Mouse (Mus musculus) cerebellum, postnatal 36 days (tissue): ENCODE results near the gene Tmem72.

ENCODE experiments used
- DNase-seq, 2 experiments: peaks; one replicate each; pipeline ENCODE4 v3.0.0; 2021 to 2022; ENCODE audit warnings: mixed read lengths in 2 of 2

The Tmem72 gene

DNA sequence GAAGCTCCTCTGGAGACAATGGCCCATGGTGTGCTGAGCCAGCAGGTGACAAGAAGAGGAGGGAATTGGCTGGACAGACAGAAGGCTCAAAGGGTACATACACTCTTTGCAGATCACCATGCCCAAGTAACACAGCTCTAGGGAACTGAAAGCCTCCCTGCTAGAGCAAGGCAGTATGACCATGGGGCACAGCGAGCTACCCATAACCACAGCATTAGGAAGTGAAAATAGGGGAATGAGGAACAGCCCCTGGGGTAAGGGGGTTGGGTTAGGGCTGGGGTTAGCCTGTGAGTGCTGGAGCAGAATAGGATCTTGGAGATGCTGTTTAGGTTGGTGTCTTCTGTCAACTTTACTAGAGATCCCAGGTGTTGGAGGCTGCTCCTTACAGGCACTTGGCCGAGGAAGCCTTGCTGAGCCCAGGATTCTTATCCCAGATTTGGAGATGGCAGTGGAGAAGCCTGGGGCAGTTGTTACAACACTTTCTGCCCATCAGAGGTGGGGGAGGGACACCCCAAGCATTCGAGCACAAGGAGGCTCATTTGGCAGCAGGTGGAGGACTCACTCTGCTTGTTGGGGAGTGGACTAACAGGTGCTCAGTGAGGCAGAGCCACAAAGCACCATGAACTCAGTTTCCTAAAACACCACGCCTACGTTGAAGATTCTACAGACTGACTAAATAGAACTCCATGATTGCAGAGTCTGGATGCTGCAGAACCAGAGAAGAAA lies 37.0 kb downstream of the Tmem72 start:
- no peak for DNase-seq

DNA sequence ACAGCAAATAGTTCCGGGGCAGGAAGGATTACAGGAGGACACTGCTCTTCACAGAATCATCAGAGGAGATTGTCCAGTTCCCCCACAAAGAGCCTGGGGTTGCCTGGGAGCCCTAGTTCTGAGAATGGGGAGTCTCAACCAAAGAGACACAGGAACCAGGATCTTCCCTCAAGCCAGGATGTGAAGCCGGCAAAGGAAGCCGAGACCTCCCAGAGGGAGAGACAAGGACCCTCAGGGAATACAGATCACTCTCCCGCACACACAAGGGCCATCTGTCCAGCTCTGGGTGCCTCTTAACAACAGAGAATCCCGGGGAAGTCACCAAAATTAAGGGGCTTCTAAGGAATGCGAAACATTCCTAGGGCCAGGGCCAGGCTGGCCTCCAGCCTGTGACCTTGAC lies 39.4 kb downstream of the Tmem72 start:
- DNase-seq: no peak

DNA sequence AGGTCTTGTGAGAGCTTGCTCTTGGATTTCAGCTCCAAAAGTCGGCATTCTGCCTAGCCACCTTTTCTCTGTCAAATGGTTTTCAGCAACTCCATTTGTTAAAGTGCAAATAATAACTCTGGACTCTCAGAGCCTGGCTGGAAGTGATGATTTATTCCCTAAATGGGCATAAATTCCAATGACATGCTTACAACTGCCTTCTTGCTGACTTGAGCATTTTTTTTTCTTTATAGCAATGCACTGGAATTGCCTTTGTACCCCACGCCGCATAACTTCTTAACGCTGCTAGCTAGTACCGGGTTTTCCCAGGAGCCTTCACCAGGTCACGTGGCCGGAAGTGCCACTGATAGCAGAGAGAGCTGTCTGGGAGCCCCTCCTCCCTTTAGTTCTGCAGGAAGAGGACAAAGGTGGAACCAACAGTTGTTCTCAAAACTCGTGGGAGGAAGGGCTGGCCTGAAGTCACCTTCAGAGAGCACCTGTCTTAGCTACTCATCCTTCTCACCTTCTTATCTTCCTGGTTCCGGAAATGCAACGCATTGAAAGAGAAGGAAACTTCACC lies 40.3 kb downstream of the Tmem72 start:
- DNase-seq: no peak

DNA sequence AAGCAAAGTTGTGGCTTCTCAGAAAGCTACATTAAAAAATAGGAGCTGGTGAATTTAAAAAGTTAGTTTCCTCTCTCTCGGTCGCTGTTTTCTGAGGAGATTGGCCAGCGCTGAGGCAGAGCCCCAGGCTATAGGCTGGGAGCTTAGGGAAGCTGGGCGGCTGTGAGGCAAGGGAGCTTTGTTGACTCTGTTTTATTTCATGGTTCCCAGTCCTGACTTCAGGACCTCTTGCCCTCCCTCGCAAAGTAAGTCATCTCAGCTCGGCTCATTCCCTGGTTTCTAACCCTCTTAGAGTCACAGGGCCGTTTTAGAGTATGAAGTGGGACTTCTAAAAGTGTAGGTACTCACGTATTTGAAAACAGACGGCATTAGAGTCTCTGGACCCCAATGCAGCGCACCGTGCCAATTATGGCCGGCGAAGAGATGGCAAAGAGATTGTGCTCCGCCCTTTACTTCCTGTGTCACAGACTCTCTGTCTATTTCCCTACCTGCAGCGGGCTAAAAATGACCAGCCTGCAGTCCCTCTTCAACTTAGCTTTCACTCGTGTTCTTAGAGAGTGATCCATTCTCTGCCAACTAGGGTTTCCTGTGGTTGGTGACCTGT lies 42.3 kb downstream of the Tmem72 start:
- DNase-seq: no peak

DNA sequence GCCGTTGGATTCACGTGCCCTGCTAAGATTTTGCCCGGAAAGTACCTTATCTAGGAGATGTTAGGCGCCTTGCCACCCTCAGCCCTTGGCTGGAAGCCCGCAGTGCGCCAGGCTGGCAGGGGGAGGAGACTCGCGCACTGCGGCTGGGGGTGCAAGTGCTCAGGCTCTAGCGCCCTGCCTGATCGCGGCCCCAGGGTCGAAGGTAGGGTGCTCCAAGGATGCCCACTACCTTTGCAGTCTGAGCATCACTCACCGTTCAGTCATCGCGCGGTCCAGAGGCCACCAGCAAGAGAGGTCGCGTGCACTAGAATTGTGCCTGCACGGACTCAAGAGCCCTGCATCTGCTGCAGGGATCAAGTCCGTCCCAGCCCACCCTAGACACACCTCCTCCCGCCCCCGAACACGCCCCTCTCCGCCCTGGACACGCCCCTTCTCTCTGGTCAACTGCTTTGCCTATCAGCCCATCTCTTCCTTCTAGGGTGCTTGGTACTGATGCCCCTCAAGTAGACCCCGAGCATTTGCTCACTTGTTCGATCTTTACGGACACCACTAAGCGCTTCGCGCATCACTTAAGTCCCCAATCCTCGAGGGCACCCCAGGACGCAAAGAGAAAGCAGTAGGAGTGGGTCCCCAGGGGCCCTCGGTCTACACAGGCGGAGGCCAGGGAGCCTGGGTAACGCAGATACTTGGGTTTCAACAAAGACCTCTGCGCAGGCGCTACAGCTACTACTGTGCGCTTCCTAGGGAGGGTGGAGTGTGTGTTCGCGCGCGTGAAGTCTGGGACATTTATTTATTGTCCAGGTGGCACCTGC lies 43.0 kb downstream of the Tmem72 start, which contains the start of gene Rassf4:
TSS of gene Rassf4 (minus strand) at position 482 of the 812 bp plus-strand sequence.
- peak; percentile 52 to 54 for DNase-seq

DNA sequence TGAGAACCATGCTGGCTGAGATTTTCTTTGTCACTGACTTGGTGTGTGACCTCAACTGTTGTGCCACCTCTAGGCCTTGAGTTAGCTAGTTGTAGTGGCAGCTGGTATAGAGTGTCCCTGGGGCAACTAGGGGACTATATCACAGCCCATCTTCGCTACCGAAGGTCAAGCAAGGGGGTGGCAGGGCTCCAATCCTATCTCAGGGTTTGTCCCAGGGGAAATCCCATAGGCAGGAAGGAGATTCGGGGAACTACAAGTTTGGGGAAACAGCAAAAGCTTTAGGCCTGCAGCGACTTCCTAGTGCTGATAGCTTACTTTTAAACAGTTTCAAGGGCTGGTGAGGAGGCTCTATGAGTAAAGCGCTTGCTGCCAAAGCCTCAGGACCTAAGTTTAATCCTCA lies 44.4 kb downstream of the Tmem72 start:
- no peak for DNase-seq

DNA sequence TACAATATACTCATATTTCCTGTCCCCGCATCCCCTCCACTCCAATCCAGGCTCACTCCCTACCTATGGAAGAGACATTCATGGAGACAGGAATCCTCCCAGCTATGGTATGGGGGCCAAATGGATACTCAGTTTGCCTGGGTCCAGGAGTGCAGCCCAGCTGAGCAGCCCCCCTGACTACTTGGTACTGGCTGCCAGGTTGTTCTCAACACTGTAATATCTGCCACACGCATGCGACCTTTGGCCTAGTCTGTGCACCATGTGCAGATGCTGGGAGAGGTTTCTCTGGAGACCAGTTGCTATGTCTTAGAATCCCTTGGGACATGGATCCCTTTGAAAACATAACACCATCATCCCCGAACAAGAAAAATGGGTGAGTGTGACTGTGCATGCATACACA lies 44.9 kb downstream of the Tmem72 start:
- no peak for DNase-seq

DNA sequence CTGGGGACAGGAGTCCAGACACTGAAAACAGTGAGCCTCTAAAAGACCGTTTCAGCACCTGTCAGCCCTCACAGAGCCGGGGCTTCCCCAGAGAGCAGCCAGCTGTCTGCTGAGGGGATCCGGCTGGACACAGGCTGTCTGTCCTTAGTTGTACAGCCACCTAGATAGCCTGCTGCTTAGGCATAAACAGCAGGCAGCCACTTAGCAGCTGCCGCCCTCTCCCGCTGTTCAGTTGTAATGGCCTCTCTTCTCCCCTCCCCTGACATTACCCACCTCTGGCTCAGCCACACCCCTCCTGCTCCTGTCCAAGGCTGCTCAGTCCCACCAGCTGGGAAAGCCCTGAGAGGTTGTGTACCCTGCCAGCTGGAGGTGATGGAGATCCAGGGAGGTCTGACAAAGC lies 45.7 kb downstream of the Tmem72 start:
- DNase-seq: no peak

DNA sequence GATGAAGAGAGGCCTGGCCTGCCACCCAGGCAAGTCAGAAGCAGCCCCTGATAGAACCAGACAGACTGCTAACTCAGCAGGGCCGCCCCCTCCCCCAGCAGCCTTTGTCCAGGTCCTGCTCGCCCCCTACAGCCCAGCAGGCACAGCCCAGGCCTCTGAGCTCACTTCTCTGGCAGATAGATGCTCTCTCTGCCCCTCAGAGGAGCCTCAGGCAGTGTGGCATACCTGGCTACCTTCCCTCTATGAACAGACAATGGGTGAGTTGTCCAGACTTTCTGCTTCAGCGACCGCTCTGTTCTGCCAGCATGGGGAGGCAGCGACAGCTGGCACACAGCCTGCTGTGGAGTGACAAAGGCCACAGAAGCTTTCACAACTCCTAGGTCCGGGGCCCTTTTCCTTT lies 46.6 kb downstream of the Tmem72 start:
- peak; percentile 23 to 25 for DNase-seq

DNA sequence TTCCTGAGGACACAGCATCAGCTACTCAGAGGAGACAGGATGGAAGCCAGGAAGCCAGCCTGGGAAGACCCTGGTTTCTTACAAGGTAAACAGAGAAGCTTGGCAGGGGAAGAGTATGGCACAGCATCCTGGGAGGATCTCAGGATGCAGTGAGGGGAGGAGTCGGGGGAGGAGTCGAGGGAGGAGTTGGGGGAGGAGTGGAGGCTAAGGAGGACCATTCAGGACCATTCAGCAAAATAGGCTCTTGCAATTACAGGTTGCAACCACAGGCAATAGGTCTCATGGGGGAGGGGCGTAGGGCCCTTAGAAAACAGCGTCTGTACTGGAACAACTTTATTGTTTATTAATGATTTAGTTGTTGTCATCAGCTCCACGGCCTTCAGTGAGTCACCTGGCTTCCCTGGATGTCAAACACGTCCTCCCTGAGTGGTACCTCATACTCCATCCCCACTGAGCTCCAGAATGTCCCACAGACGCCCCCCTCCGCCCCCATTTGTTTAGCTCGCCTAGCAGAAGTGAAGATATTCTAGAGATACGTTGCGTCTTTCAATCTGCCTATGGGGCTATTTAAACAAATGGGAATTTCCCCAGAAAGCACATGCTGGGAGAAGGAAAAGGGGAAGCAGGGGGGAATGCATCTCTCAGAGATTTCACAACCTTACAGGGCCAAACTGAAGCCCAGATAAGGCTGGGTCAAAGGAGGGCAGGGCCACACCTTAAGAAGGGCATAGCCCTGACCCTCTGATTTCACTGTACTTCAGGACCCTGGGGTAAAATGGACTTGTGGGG lies 47.8 kb downstream of the Tmem72 start:
- DNase-seq: no peak

DNA sequence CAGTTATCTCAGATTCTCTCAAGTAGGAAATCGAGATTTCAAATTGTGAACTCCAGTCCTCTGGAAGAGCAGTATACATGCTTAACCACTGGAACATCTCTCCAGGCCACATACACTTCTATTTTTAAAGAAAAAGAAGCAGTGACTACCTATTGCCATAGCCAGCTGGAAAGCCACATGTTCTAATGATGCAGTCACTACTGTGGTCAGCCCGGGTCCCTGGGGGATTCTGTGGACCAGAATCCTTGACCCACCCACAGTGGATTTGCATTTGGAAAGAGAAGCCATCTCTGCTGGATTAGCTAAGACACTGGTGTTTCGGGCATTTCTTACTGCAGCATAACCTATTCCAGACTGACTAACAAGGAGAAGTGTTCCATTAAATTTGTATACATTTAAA lies 49.3 kb downstream of the Tmem72 start:
- no peak for DNase-seq

DNA sequence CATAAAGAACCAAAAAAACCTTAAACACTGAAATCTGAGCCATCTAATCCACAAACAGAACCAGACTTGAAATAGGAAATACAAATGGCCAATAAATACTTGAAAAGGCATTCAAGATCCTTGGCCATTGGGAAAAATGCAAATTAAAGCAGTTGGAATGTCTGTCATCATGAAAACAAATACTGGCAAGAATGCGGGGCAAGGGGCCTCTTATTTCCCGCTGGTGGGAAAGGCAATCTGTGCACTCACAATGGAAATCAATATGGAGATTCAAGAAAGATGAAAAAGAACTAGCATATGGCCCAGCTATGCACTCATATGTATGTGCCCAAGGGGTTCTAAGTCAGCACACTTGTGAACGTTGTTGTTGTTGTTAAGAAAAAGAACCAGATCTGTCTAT lies 49.8 kb downstream of the Tmem72 start:
- DNase-seq: no peak

DNA sequence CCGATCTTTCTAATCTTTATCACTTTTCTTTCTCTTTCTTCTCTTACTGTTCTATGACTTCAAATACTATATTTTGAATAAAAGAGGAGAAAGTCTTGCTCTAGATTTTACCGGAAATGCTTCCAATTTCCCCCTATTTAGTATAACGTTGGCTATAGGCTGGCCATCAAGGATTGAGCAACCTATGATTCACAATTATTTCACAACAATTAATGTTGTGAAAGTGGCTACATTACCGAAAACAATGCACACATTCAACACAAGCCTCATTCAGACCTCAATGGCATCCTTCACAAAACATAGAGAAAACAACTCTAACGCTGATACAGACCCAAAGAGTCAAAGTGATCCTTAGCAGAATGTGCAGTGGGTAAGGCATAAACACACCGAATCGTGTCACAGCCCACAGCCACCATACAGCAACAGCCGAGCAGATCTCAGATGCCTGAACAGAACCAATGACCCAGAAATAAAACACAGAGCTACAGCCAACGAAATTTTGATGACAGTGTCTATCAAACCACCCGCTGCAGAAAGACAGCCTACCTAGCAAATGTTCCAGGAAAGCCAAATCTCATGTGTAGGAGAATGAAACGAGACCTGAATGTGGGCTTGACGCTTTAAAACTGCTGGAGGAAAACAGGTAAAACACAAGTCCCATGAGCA lies 50.5 kb downstream of the Tmem72 start:
- no peak for DNase-seq

DNA sequence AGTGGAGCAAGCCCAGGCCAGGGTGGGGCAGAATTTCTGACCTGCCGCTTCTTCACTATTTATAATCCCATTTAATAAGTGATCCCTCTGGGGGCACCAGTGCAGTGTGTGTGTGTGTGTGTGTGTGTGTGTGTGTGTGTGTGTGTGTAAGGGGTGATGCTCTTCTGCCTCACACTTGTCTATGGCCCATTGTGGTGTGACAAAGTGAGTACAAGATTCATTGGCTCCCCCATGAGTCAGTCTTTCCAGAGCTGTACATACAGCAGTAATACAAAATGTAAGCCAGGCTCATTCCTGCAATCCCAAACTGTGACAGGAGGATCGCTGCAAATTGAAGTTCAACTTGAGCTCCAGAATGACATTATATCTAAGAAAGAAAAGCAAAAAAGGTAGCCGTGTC lies 51.9 kb downstream of the Tmem72 start:
- no peak for DNase-seq

DNA sequence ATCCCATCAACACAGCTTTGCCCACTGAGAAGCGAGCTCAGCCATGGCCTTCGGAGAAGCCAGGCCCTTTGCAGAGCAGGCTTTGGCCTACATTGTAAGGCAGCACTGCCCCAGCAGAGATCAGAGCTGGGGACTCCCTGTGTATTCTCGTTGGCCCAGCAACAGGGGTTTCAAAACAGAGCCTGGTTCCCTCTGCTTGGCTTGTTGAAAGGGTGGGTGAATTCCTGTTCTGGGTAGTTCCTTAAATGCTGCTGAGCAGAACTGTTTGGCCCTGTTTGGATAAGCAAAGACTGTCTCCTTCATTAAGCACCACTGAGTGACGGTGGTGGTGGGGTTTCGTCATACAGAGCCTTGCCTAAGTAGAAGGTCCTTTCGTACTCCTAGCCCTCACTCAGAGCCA lies 52.7 kb downstream of the Tmem72 start:
- no peak for DNase-seq

DNA sequence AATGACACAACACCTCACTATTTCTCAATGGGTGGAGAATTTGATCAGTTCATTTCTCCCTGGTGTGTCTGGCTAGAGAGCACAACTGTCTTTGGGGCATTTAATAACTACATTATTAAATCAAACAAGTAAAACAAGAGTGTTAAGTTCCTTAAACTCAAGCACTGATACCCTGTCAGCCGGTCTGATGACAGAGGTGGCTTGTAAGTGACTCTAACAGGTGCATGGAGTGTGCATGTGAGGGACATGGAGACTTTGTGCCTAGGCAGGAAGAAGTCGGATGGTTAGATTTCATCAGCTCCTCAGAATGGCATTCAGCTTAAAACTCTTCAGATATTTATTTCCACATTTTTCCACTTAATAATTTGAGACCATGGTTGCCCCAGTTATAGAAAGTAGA lies 53.3 kb downstream of the Tmem72 start:
- DNase-seq: no peak

DNA sequence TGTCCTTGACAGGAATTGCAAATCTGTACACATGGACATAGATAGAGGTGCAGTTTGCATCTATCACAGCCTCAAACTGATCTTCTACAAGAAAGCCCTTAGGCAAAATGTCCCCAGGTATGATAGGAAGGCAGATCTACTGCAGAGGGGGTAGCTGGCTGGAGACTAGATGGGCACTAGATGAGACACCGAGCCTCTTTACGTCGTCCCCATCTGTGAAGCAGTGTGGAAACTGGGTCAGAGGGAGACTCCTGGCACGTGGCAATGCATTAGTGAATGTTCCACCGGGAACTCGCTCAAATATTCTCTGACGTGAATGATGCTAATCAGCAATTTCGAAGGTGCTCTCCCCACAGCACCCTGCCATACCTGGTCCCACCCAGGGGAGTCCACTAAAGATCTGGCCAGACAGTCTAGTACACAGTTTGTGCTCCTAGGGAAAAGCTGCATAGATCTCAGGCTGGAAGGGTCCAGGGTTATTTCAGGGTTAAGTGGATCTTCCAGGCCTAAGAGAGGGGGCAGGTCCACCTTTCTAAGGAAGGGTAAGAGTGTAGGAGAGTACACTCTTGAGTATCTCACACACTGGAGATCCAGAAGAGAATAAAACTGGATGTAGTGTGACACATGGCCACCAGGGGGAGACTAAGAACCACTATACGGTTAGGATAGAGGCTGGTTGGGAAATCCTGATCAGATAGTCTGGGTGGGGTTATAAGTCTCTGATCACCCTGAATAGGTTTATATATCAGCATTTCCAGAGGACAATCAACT lies 62.8 kb downstream of the Tmem72 start:
- DNase-seq: peak; percentile 48 to 70

DNA sequence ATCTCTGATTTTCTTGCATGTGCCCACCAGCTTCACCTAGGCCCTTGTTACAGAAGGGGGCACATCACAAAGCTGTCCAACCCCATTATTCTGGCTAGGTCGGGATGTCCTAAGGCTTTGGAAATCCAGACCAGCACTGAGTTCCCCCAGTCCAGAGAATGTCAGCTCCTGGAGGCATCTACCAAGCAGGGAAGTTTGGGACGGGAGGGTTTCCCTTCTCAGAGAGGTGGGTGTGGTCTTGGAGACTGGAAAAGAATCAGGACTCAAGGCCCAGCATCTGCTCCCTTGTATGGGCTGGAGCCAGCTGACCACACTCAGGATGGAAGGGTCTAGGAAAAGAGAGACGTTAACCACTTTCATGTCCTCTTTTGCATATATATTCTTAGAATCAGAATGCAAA lies 63.5 kb downstream of the Tmem72 start:
- DNase-seq: no peak

DNA sequence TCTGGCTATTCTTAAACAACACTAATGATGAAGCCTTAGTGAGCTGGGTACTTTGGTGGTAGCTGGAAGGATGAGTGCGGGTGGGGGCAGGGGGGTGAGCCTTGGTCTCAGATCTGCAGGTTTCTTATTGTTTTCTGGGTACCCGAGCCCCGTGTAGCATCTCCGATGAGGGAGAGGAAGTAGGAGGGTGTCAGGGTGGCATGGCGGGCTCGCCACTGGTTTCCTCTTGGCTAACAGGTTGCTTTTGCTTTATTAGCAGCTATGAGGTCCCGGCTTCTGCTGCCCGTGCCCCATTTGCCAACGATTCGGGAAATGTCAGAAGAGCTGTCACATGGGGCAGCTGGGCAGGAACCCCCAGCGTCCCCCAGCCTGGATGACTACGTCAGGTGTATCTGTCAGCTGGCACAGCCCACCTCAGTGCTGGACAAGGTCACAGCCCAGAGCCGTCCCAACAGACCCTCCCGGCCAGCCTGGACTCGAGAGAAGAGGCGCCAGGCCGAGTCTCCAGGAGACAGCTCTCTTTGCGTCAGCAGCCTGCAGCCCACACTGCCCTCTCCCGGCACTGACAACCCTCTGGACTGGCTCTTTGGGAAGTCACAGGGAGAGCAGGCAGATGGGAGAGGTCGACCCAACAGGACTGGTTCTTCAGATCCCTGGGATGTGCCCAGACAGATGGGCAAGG lies 65.1 kb downstream of the Tmem72 start:
- peak; percentile 18 to 39 for DNase-seq

DNA sequence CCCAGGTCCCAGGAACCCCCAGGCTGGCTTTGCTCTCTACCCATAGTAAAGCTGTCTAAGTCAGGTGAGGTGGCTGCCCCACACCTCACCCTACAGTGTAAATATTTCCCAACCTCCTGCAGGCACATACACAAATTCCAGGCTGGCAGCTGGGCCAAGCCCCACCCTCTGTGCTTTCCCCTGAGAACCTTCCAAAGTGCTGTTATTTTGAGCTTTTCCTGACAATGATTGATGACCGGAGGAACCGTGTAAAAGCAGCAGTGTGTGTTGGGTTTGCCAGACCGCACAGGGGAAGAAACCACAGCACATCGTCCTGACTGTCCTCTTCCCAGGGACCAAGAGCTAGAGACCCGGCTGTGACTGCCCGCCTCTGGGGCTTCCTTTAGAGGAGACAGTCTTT lies 66.3 kb downstream of the Tmem72 start, which contains the start of gene Depp1:
TSS of gene Depp1 (plus strand) at position 204 of the 400 bp plus-strand sequence.
- no peak for DNase-seq

DNA sequence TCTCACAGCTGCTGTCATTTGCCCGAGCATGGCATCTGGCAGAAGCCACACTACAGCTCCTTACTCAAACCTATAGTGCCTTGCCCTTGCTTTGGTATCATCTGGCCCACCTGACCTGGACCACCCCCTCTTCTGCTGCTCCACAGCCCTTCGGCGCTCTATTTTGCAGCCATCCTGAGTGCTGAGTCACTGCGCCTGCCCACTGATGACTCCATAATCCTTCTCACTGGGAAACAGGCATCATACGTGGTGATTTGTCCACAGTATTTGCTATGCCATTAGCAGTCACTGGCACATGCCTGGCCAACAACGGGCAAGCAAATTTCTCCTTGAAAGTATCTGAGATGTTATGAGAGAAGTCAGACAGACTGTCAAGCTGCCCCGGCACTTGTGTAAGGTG lies 66.9 kb downstream of the Tmem72 start:
- DNase-seq: no peak
